Mouse (Mus musculus): ENCODE measurements at regions not wholly inside any gene's neighbourhood (a gene's known extent, or its start where the extent isn't known, plus 50 kb on each side); places are given as distances from the start of the nearest gene placed in this dataset.

GRCm38 (mm10) chr11:90088473-90088872, 58.3 kb downstream of the Tmem100 start:
- intact Hi-C loops (cut with DNase I), result no loop called here

GRCm38 (mm10) chr11:90094052-90094451, 63.9 kb downstream of the Tmem100 start:
- intact Hi-C loops (cut with DNase I), result loop anchor here (5.0 kb wide), 1 partner anchor 42 kb away; no protein-coding TSS in a partner anchor
- DNase-seq, result no peak

More at GRCm38 (mm10) chr11:90088473-90088872, 58.3 kb downstream of the Tmem100 start:
- no peak for DNase-seq

DNA sequence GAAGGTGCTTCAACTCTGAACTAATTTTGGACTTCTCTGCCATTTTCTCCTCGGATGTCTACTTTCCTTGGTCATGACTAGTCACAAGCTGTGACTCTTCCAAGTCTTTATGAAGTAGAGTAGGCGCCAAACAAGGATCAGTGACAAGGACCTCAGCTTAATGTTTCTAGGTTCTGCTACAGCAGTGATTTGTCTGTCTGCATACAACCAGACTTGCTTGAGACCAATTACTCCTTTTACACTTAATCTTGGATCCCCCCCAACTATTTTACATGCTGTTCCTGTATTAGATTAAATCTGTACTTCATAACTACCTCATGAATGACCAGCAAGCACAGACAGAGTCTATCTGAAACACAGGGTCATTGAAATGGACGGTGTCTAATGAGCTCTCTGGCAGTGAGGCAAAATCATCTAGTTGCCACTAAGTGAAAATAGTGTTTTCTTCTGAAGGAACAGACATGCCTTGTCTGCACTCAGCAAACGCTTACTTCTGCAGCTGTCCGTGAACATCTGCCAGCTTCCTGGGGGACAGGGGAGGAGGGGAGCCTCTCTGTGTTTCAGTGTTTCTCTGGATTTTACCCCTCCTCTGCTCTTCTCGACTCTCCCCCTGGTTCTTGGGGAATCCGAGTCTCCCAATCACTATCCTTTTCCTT, 64.7 kb downstream of the Tmem100 start:
- no peak for DNase-seq
- intact Hi-C loops (cut with DNase I), result loop anchor here (5.0 kb wide), 2 partner anchors 37 to 43 kb away; no protein-coding TSS in a partner anchor

GRCm38 (mm10) chr11:90098471-90098870, 68.3 kb downstream of the Tmem100 start:
- intact Hi-C loops (cut with DNase I), result loop anchor here (5.0 kb wide), 1 partner anchor 34 kb away; no protein-coding TSS in a partner anchor
- no peak for DNase-seq

- DNase-seq, result no peak
- intact Hi-C loops (cut with DNase I), result loop anchor here (5.0 kb wide), 1 partner anchor 33 kb away; no protein-coding TSS in a partner anchor
Measured at GRCm38 (mm10) chr11:90099178-90099577, 69.0 kb downstream of the Tmem100 start.

DNA sequence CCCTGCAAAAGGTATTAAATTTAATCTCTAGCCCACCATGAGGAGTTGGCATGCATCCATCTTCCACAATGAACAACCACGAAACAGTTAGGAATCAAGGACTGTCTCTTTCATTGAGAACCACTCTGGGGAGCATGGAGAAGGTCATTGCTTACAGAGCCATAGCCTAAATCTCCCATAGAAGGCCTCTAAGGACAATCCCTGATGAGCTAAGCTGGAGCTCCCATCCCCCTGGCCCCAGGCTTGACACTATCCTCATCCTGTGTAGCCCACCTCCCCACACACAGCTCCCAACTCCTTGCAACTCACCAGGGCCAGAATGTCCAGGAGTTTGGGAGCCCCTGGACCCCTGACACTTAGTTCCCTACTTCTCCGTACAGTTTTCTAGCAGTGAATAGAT, 70.0 kb downstream of the Tmem100 start:
- intact Hi-C loops (cut with DNase I), result loop anchor here (2.0 kb wide), 1 partner anchor 61 kb away; no protein-coding TSS in a partner anchor
- no peak for DNase-seq

- peak; percentile 46 to 48 for DNase-seq
- intact Hi-C loops (cut with DNase I), result loop anchor here (2.0 kb wide), 1 partner anchor 62 kb away; no protein-coding TSS in a partner anchor
Measured at GRCm38 (mm10) chr11:90101284-90101683, 71.1 kb downstream of the Tmem100 start.

DNA sequence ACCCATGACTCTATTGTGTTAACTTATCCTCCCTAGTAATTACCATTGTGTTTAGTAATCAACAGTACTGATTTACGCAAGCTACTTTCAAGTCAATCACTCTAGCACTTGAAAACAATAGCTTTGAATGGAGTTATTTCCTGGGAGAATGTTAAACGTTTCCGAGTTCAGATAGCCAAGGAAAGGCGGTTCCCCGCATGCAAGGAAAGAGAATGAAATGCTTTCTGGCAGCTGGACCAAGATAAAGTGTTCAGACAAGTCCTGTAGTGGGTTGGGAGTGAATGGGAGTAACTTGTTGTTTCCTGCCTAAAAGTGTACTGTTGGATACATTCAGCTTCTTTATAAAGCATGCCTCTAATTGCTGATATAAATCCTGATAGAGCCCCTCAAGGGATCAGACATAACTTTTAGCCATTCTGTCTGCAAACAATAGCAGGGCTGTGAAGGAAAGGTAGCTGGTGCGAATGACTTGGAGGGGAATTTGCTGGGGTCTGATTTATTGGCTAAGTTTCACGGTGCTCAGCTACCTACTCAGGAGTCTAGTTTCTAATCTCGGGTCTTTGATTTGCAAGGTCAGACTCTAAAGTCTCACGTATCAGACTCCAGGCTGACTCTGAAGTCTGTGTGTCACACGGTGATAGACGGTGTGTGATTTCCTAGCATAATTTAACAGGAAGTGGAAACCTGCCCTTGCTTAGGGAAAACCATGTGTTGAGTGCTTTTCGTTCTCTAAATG, 76.1 kb downstream of the Tmem100 start:
- no peak for DNase-seq
- intact Hi-C loops (cut with DNase I), result no loop called here

GRCm38 (mm10) chr11:90109681-90110111, 77.8 kb upstream of the Gm45716 start:
- no peak for DNase-seq
- intact Hi-C loops (cut with DNase I), result no loop called here

DNA sequence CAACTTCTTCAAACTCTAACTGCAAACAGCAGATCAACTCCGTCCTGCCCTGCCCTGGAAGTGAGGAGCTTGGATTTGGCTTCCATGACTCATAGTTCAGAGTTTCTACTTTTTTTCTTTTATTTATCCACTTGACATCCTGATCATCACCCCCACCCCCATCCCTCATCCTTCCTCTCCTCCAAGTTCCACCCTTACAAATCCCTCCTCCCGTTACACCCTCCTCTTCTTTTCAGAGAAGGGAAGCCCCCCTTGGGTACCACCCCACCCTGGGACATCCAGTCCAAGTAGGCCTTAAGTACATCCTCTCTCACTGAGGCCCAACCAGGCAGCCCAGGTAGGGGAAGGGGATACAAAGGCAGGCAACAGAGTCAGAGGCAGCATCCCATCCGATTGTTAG, 77.3 kb upstream of the Gm45716 start:
- DNase-seq, result no peak
- intact Hi-C loops (cut with DNase I), result no loop called here

DNA sequence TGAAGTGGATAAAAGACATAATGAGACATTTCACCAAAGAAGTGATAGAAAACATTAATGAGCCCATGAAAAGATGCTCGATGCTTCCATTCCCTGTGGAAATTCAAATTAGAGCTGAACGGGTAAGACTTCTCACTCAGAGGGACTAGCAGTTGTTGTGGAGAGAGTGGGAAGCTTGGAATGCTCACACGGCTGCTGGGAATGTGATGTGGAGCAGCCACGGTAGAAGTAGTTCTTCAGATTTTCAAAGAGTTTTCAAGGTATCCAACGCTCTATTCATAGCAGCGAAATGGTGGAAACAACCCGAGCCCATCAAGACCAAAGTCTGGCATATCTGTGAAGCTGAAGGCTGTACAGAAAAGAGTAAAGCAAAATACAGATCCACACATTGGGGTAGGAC, 75.3 kb upstream of the Gm45716 start:
- DNase-seq, result no peak
- intact Hi-C loops (cut with DNase I), result no loop called here

GRCm38 (mm10) chr11:90116676-90117663, 70.5 kb upstream of the Gm45716 start:
- no peak for DNase-seq
- intact Hi-C loops (cut with DNase I), result no loop called here

GRCm38 (mm10) chr11:90117664-90118295, 69.7 kb upstream of the Gm45716 start:
- intact Hi-C loops (cut with DNase I), result loop anchor here (1.0 kb wide), 1 partner anchor 34 kb away; no protein-coding TSS in a partner anchor
- no peak for DNase-seq

GRCm38 (mm10) chr11:90121902-90122301, 65.6 kb upstream of the Gm45716 start:
- intact Hi-C loops (cut with DNase I), result no loop called here
- no peak for DNase-seq

GRCm38 (mm10) chr11:90122709-90123108, 64.8 kb upstream of the Gm45716 start:
- DNase-seq, result no peak
- intact Hi-C loops (cut with DNase I), result no loop called here

- DNase-seq, result peak in 1 of 2 experiments; percentile 49
- intact Hi-C loops (cut with DNase I), result no loop called here
Measured at GRCm38 (mm10) chr11:90123851-90124250, 63.6 kb upstream of the Gm45716 start.

GRCm38 (mm10) chr11:90126289-90126688, 61.2 kb upstream of the Gm45716 start:
- intact Hi-C loops (cut with DNase I), result no loop called here
- no peak for DNase-seq

GRCm38 (mm10) chr11:90128865-90129415, 58.5 kb upstream of the Gm45716 start:
- DNase-seq, result peak in 1 of 2 experiments; percentile 32
- intact Hi-C loops (cut with DNase I), result no loop called here

- intact Hi-C loops (cut with DNase I), result loop anchor here (5.0 kb wide), 1 partner anchor 33 kb away; no protein-coding TSS in a partner anchor
- peak; percentile 46 to 52 for DNase-seq
Measured at GRCm38 (mm10) chr11:90129793-90130624, 57.5 kb upstream of the Gm45716 start.
